Mouse (Mus musculus): ENCODE measurements at regions not wholly inside any gene's neighbourhood (a gene's known extent, or its start where the extent isn't known, plus 50 kb on each side); places are given as distances from the start of the nearest gene placed in this dataset.
A peak's percentile ranks its signal among the peaks of the same experiment; 100 is the strongest.

DNA sequence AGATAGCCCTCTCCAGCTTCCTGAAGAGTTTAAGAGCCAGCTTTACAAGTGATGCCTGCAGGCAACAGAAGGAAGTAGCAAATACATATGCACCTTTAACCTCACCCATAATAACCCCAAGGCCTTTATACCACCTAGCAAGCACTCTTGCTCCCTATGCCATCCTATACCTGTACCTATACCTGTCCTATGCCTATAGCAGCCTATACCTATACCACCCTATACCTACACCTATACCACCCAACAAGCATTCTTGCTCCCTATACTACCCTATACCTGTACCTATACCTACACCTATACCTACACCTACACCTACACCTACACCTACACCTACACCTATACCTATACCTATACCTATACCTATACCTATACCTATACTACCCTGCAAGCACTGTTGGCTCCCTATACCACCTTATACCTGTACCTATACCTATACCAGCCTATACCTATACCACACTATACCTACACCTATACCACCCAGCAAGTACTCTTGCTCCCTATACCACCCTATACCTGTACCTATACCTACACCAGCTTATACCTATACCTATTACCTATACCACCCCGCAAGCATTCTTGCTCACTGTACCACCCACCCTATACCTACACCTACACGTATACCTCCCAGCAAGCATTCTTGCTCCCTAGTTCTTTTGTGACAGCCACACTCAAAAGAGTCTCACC, 120.9 kb downstream of the Mycn start:
- no peak for DNase-seq (ENCODE audit: low spot score)

DNA sequence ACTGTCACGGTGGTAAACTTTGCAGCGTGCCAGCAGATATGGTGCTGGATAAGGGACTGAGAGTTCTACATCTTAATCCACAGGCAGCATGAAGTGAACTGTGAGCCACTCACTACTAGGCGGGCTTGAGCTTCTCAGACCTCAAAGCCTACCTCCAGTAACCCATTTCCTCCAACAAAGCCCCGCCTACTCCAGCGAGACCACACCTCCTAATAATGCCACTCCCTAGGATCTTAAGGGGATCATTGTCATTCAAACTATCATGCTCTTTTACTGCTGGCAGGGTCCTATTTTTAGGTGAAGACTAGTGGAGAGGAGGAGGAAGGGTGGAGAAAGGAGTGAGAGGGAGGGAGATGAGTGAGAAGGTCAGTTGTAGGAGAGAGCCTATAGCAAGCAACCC, 122.0 kb downstream of the Mycn start:
- DNase-seq (ENCODE audit: low spot score): no peak

DNA sequence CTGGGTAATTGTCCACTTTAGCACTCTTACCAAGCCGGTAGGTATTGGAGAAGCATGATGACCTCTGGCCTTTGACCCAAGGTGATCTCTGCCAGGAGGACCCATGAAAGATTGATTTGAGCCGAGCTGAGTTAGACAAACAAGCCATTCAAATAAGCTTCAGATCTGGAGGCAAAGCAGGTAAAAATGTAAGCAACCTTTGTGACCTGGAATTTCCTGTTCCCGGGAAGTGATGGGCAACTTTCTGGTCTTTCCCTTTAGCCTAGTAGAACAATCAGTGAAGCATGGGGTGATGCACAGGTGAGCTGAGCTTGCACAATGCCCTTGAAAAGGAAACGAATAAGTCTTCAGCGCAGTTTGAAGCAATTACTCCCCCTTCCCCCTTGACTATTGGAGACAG, 127.0 kb downstream of the Mycn start:
- DNase-seq (ENCODE audit: low spot score): no peak

DNA sequence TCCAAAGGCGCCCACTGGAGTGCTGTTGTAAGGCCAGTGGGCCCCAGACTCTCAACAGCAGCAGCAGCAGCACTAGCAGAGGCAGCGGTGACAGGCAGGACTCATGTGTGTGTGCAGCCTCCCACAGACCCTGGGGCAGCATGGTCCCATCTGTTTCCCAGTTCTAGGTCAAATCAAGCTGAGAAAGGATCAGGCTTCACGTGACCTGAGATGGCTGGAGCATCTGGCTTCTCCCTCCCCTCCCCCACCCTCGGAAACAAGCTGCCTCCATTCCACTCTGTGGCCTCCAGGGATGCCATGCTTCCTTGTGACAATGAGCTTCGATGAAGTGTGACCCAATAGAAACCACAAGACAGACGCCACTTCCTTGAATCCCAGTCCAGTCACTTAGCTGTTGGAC, 128.8 kb downstream of the Mycn start:
- DNase-seq (ENCODE audit: low spot score): no peak

DNA sequence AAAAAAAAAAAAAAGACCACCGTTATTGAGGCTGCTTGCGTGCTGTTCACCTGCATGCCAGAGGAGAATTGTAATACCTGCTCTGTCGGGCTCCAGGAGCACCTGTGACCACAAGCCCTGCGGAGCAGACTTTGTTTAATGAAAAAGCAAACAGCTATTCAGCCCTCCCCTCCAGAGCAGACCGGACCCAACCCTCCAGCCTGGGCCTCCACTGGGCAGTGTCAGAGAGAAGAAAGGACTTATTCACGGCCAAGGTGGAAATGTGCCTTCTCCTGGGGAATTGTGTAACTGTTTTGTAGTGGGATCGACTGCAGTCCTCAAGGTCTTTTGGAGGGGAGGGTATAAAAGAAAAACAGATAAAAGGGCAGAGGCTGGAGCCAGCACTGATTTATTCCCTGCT, 130.8 kb downstream of the Mycn start:
- DNase-seq (ENCODE audit: low spot score): no peak

DNA sequence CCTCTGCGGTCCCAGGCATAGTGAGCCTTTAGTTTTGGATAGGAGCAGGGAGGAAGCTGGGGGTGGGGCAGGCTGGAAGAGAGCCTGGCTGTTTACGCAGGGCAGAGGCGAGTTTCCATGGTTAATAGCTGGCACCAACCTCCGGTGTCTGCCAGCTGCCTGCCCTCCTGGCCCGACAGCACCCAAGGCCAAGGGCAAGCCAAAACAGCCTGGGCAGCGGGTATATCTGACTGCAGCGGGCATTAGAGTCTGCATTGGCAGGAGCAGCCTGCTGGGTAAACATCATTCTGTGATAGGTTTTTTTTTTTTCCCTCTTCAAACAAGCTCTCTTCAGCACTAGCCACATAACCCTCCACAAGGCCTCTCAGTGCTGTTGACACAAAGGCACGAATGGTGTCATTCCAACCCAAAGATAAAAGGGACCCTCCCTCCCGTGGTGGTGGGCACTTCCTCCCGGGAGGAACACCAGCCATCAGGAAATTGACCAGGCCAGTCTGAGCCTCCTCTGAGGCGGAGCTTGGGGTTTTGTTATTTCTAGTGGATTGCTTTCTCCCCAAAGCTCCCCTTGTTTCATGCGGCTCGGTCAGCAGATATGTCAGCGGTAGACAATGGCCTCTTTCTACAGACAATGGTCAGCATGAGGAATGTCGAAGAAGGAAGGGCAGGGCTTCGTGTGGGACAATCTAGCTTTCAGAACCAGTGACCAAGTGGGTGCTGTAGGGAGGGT, 131.4 kb downstream of the Mycn start:
- DNase-seq (ENCODE audit: low spot score): peak; percentile 62

DNA sequence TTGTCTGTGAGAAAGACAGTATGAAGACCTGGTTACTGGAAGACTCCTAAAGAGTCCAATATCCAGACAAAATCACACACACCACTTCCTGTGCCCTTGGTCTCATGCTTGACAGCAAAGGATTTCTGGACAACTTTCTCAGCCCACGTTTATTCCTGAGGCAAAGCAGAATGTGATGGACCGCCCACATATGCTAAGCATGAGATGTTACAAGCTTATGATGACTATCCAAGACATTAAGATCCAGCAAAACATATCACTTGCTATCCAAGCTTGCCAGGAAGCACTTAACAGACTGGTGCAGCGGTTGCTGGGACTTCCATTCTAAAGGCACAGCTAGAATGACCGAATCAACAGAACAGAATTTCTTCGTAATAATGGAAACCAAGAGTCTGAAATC, 133.6 kb downstream of the Mycn start:
- DNase-seq (ENCODE audit: low spot score): no peak

DNA sequence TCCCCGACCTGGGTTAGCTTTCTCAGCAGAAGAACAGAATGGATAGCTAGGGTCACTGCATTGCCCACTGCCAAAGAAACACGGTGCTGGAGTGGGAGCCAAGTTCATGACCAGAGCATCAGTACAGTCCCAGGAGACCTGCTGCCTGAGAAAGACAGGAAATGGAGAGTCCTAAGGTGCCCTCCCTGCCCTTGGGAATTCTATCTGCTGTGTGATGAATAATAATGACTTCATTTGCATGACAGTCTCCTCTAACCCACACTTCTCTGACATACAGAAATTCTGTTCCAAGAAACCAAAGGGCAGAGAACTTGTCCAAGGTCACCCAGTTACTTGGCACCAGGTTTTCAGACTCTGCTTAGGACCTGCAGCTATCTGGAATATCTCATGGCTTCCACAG, 138.1 kb downstream of the Mycn start:
- DNase-seq (ENCODE audit: low spot score): no peak

DNA sequence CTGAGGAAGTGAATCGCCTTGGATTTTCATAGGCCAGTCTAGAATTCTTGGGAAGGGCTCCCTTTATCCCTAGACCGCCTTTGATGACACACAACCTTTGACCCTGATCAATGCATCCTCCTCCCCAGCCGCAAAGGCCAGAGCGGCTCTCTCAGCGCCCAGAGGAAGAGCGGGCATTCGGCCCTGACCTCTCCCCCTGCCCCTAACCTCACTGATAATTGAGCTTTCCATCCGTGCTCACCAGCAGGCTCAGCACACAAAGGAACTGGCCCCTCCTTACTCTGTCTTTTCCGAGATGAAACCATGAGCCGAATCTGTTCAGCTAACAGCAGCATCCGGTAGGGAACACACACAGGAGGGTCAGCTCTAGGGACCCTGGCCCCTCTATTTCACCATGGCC, 139.3 kb downstream of the Mycn start:
- no peak for DNase-seq (ENCODE audit: low spot score)

DNA sequence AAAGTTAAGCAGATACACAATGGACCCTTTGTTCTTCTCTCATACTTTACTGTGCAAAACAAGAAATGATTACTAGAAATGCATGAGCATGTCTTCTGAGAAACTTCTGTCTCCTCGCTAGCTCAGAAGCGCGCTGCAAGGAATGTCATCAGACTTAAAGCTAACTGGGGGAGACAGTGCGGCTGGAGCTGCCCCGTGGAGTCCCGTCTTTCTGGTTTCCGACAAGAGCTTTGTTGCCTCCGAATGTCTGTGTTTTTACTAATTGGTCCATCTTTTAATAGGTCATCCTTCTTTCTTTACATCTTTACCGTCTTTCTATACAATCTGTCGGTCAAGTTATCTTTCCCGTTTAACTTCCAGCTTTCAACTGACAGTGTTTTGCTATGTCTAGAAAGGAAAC, 140.0 kb downstream of the Mycn start:
- DNase-seq (ENCODE audit: low spot score): no peak

DNA sequence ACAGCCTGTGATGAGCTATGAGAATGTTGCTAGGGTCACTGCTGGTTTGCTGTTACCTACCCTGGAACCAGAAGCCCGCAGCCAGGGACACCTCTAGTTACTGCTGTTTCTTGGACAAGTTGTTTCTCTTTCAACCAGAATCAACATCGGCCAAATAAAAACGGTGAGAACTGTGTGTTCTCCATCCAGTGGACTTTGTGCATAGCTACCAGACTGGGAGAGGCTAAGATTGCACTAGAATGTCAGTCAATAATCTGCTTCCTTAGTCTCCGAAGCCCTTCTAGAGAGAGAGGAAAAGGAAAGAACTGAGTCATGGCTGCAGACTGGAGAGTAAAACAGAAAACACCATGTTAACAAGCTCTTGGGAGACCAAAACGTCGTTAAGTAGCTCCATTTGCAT, 141.6 kb downstream of the Mycn start:
- DNase-seq (ENCODE audit: low spot score): no peak

DNA sequence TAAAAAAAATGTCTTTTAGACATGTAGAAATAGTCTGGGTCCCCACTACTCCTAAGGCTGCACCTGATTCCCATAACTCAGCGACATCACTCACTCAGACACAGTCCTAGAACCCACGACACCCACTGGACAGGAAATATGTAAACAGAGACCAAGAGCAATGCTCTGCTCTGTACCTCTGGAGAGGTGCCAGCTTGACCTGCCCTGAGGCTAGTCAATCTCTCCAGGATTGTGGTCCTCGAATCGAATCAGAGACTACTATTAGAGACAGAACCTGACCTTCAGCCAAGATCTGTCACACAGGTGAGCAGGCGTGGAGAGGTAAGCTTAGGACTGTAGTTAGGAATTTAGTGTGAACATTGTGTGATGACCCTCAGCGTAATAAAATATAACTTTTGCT, 152.7 kb downstream of the Mycn start:
- no peak for DNase-seq (ENCODE audit: low spot score)

DNA sequence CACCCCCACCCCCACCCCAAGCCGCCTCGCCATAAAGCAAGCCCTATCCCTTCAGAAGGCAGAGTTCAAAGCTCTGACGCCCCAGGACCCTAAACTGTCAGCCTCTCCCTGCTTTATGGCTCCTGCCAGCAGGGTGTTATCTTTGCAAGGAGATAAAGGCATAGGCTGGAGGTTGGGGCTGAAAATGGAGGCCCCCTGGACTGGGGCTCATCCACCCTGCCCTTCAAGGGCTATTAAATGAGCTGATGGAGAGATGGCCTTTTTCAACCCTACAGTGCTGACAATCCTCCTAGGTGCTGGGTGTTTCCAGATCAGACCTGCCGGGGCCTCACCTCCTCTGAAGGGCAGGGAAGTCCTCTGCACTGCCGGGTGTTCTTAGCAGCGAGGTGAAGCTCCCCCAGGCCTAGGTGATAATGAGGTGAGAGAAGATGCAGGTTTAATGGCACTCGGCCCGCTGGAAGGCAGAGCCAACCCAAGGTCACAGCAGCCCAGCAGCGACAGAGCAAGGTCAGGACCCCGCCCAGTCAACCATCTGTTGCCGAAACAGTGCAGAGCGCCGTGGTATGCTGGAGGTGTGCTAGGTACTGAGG, 153.4 kb downstream of the Mycn start:
- no peak for DNase-seq (ENCODE audit: low spot score)

DNA sequence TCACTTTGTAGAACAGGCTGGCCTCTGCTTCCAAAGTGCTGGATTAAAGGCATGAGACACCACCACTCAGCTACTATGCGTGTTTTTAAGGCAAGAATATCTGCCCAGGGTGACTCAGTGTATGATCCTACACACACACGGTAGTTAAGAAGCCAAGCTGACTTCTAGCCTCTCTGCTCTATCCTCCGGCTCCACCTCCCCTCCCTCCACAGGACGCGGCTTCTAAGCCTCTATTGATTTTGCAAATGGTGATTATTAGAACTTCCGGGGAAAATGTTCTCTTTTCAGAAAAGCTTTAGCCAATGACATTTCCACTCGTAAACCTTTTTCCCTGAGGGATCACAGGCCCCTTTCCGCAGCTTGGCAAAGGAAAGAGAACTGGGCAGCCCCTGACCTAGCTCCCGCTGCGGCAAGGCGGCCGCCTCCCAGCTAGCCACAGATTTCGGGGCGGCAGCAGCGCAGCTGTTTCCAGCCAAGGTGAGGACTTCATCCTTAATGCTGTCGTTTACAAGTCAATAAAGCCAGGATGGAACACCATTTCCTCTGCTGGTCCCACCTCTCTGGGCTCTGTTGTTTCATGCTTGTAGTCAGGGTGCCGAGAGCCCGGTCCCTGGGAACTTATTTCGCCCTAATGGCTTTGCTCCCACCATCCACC, 154.0 kb downstream of the Mycn start:
- DNase-seq (ENCODE audit: low spot score): no peak

DNA sequence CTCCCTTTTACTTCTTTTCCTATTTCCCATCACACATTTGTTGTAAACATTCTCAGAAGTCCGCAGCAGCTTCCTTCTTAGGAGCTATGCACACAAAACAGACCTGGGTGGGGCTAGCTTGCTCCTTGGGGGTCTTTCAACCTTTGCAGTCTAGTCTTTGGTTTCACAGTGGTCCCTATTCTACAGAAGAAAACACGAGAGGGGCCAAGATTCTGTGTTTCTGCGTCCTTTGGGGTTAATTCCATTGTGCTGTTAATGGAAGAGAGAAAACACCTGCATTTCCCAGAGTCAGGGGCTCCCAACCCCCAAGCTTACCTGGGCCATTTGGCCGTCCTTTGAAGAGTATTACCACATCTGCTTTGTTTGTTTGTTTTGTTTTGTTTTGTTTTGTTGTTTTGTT, 154.6 kb downstream of the Mycn start:
- DNase-seq (ENCODE audit: low spot score): no peak

DNA sequence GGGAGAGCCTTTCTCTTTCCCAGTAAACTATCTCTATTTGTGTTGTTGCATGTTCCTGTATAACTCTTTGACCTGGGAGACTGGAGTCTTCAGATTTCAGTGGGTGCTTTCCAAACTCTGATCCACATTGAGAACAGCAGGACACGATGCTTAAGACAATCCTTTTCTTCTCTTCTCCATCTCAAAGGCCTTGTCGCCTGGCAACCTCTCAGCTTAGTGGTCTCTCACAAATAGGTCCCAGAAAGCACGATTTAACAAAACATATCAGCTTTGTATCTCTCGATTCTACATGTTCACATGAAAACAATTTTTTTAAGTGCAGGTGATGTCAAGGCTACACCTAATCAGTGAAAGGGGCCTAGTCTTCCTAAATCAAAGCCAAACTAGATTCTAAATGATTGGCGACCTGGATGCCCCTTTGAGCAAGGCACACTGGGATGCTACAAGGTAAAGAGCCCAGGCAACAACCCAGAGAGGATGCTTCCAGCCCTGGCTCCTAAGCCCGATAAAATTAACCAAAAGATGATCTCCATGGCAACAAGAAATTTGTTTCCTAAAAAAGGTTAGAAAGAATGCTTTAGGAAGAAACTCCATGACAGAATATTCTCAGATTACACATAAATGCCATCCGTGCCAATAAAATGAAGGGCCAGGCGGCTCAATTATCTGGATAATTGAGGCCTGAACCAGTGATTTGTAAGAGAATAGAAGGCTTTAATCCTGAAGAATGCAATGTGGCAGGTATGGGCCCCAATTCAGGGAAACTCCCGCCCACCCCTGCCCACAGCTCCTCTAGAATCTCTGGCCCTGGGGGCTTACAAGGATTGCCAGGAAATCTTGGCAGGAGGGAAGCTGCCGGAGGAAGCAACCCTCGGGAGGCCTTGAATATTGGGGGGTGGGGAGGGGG, 157.8 kb downstream of the Mycn start:
- no peak for DNase-seq (ENCODE audit: low spot score)

DNA sequence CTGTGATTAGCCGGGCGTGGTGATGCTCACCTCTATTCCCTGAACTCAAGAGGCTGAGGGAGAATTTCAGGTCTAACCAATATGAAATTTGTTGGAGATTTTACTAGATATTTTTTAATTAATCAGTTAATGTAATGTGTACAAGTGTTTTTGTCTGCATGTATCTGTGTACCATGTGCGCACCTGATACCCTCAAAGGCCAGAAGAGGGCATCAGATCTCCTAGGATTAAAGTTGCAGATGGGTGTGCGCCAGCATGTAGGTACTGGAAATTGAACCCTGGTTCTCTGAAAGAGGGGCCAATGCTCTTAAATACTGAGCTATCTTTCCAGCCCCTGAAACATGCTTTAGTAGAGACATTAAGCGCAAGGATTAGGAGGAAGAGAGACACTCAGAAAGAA, 160.2 kb downstream of the Mycn start:
- DNase-seq (ENCODE audit: low spot score): no peak

DNA sequence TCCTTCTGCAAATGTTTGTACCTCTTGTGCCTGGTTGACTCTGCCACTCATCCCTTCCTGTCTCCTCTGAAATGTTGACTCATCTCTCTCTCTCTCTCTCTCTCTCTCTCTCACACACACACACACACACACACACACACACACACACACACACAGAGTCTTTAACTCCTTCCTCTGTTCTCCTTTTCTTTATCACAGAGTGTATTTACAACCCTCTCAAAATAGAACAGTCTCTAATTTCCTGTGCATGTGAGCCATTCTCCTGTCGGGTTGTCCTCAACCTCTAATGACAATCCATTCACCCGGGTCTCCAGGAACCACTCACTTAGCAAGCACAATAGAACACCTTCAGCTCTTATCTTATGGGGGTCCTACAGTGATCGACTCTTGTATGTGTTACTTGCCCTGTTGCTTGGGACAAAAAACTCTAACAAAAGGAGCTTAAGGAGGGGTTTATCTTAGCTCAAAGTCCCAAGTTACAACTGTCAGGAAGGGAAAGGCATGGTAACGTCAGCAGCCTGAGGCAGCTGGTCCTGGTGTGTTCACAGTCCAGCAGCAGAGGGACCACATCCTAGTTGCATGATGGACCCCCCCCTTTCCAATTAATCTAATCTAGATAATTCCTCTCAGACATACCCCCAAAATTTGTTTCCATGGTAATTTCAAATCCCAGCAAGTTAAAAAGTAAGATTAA, 163.0 kb downstream of the Mycn start:
- DNase-seq (ENCODE audit: low spot score): no peak

DNA sequence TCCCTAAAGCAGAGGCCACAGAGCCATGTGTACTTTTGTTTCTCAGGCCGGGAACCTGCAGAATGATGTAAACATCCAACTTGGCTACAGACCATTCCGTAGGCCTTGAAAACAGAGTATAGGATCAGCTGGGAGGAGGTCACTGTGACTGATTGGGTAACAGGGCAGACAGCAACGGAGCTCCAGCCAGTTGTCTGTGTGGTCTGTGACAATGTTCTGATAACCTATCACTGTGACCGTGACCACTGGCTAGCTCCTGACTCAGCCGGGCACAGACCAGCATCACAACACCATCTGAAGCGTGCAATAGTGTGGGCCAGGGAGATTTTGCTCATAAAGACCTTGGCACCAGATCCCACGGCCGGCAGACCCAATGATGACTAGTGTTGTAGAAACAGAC, 164.3 kb downstream of the Mycn start:
- no peak for DNase-seq (ENCODE audit: low spot score)

DNA sequence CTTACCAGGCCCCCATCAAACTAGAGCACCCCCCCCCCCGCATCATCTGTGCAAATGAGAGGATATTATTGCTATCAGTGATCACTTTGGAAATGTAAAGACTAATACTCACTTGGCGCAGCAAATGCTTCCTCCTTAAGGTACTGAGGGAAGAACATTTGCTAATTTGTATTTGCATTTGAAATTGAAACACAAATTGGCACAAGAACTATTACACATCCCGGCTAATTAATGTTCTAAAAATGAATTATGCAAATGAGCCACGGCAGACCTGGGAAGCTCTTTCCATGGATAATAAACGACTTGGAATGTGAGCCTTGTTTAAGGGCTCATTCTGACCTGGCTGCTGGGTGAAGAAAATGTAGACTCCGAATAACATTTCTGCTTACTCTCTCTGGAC, 164.9 kb downstream of the Mycn start:
- no peak for DNase-seq (ENCODE audit: low spot score)

DNA sequence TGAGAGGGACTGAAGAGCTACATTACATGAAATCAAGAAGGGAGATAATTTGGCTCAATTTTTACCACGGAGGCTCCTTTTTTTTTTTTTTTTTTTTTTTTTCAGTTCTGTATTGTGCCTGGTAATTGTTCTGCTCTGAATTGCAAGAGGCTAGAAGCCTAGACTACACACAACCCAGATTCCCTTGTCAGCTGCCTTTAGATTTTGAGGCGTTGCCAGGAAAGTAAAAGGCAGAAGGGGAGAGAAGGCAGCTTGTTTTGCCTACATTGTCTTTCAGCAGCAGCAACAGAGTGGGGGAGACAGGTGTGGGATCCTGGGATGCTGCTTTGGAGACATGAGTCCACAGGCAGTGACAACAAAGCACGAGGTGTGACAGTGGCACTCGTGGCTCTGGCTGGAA, 170.7 kb downstream of the Mycn start:
- no peak for DNase-seq (ENCODE audit: low spot score)

Measured in gastrocnemius, adult 18-20 months (tissue).